Mouse (Mus musculus): ENCODE results near the gene Yy1.
A peak's percentile ranks its signal among the peaks of the same experiment; 100 is the strongest.

DNA sequence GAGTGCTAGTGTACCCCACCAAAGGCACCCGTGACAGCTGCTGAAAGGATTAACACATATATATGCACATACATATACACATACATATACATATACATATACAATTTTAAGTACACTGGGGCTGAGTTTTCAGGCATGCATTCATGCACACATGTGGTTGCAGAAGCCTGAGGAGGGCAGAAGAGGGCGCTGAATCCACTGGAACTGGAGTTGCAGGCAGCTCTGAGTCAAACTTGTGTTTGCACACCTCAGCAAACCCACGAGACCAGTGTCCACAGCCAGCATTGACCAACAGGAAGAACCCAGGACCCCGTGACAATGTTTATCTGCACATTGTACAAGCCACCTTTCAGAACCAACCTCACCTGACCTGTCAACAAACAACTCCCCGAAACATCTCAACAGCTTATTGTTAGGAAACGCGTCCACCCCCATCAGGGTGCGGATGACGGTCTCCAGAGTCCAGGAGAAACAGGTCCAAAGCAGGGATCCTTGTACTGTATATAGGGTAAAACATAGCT, 32.2 kb upstream of the Yy1 start:
- TF ChIP-seq EP300 (IDR thresholded peaks at IDR 0.05; ENCODE audit: low read depth) (no peak), CTCF (IDR thresholded peaks at IDR 0.05; ENCODE audit: low read depth) (peak; percentile 70)
